Mouse (Mus musculus) forebrain, embryonic 11.5 days (tissue): Measurements from ENCODE around the gene Fbf1. TPM values are rescaled to one million over a fixed set of nuclear protein-coding genes. Genes with fewer than 3 reads are reported as not detected.
"Not testable (repeated sequence)": the region's sequence is repeated elsewhere in the genome, so short reads cannot be mapped to it uniquely, and the experiment has no call there.

Experiments used
- ATAC-seq: fragments of 200-750 bp; cut with Nextera tagmentation; replicated peaks from 2 replicates; pipeline ENCODE4 v1.8.0; 2017; ENCODE audit warnings: moderate TSS enrichment; ENCODE audit not compliant: low FRiP score
- DNase-seq: peaks from one replicate; pipeline ENCODE4 v3.0.0-alpha.2; 2017; ENCODE audit warnings: low spot score
- H3K27ac ChIP-seq: fragments of 300-500 bp; sonication (generic); 2 replicates; pipeline ENCODE4 v1.5.1; 2014; ENCODE audit warnings: low read depth, low read length
- H3K27me3 ChIP-seq: fragments of 300-500 bp; sonication (generic); 2 replicates; pipeline ENCODE4 v1.6.1; 2014; ENCODE audit warnings: mild to moderate bottlenecking, low read length, mixed read lengths; ENCODE audit not compliant: control insufficient read depth, insufficient read depth
- H3K36me3 ChIP-seq: fragments of 300-500 bp; sonication (generic); 2 replicates; pipeline ENCODE4 v1.6.1; 2014; ENCODE audit warnings: mild to moderate bottlenecking, low read length, moderate library complexity, mixed read lengths; ENCODE audit not compliant: control insufficient read depth, insufficient read depth
- H3K4me1 ChIP-seq: fragments of 300-500 bp; sonication (generic); replicated peaks from 2 replicates; pipeline ENCODE4 v1.6.1; 2014; ENCODE audit warnings: low read length, mixed read lengths; ENCODE audit not compliant: control insufficient read depth, insufficient read depth
- H3K4me2 ChIP-seq: fragments of 300-500 bp; sonication (generic); 2 replicates; pipeline ENCODE4 v1.6.1; 2014; ENCODE audit warnings: low read depth, mild to moderate bottlenecking, low read length, moderate library complexity, mixed read lengths; ENCODE audit not compliant: severe bottlenecking
- H3K4me3 ChIP-seq: fragments of 300-500 bp; sonication (generic); 2 replicates; pipeline ENCODE4 v1.5.1; 2014; ENCODE audit warnings: low read depth, low read length
- H3K9ac ChIP-seq: fragments of 300-500 bp; sonication (generic); 2 replicates; pipeline ENCODE4 v1.6.1; 2014; ENCODE audit warnings: low read length
- H3K9me3 ChIP-seq: fragments of 300-500 bp; sonication (generic); 2 replicates; pipeline ENCODE4 v1.6.1; 2016; ENCODE audit warnings: low read length, mixed read lengths; ENCODE audit not compliant: control insufficient read depth
- WGBS: fragments of 180-500 bp; shearing (Covaris S2); extraction: QIAGEN DNeasy Blood & Tissue Kit; methylation state at CpG from one replicate; pipeline ENCODE4 v1.1.7; 2014; 5-methylcytosine and 5-hydroxymethylcytosine counted together
- polyA plus RNA-seq: library from polyadenylated mRNA; unstranded; fragments of >200 nt; fragmentation: Nextera tagmentation; extraction: Ambion mirVana; gene quantifications from 2 replicates; pipeline ENCODE4 v1.2.1, GENCODE M21; 2014

Gene Fbf1
- polyA plus RNA-seq, 1 experiment from 2014 or later: 60.3 TPM

DNA sequence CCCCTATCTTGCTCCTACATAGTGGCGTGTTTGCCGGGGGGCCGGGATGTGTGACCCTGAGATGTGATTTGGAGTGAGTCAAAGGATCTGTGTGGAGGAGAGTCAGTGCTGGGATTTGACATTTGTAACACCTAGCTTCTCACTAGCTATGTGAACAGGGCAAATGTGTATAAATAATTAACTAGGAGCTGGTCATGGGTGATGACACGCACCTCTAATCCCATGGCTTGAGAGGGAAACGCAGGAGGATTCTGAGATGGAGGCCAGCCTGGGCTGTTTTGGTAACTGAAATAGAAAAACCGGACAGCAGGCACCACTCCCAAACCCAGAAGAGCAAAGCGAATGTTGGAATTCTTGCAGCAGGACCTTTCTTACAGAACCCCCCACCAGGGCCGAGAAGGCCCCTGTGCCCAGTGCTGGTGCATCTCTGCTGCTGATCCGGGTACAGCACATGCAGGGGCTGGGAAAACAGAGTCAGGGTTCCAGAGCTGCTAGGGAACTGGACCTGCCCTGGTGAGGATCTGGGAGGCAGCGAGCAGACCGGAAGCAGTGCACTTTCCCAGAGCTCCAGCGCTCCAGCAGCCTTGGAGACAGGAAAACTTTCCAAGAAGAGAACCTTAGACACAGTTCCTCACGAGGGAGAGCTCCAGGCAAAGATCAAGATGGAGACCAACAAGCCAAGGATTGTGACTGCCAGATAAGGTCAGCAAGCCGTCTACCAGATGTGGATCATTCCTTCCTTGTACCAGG lies 69.1 kb downstream of the Fbf1 start:
- Histone ChIP-seq H3K36me3 (no peaks in the 10 kb centered on the region), H3K9me3 (no peaks in the 10 kb centered on the region), H3K4me2 (no peak overlapping the region), H3K27ac (no peak overlapping the region), H3K9ac (no peak overlapping the region), H3K27me3 (no peaks in the 10 kb centered on the region), H3K4me3 (no peak overlapping the region), H3K4me1 (peaks cover 13% of the 10 kb centered on the region)
- WGBS: 78% methylated on average over 14 of the region's 14 CpGs
- ATAC-seq (no peak), DNase-seq (no peak)

DNA sequence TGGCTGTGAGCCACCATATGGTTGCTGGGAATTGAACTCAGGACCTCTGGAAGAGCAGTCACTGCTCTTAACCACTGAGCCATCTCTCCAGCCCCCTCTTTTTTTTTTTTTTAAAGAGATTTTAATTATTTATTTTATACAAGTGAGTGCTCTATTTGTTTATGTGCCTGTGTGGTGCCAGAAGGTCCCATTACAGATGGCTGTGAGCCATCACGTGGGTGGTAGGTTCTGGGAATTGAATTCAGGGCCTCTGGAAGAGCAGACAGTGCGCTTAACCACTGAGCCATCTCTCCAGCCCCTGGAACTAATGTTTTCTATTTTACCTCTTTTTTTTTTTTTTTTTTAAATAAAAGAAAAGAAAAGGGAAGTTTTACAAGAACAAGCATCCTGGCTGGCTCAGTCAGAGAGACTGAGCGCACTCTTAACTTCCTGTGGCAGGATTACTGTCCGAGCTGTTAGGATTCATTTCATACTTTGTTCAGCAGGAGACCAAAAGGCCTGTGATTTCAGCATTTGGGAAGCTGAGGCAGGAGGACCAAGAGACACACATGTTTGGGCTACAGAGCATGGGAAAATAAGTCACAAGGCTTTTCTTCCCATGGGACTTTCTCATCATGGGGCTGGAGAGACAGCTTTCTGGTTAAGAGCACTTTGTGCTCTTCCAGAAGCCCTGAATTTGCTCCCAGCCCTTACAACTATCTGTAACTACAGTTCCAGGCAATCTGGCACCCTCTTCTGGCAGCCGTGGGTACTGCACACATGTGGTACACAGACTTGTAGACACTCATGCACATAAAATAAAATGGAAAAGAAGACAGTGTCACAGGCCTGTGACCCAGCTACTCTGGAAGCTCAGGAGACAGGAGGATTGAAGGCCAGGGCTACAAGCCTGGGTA lies 71.5 kb downstream of the Fbf1 start:
- H3K27ac ChIP-seq: no peak overlapping the region
- 90% methylated on average over 5 of the region's 5 CpGs for WGBS

DNA sequence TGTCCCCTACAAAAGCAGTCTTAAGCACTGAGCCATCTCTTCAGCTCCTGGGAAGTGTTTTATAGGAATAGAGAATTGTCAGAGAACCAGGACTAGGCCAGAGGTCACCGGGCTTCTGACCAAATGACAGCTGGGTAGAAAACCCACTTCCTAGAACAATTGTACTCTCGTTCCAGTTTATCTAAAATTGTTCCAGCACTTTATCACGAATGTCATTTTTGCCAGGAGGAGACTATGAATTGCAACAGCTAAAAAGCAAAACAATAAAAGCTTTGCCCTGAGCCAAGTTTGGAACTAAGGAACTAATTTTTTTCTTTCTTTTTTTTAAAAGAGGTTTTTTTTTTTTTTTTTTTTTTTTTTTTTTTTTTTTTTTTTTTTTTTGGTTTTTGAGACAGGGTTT lies 72.4 kb downstream of the Fbf1 start:
- Histone ChIP-seq H3K4me3 (no peak overlapping the region), H3K4me2 (no peak overlapping the region), H3K27me3 (no peaks in the 10 kb centered on the region), H3K4me1 (no peaks in the 10 kb centered on the region), H3K27ac (no peak overlapping the region), H3K9me3 (no peaks in the 10 kb centered on the region), H3K9ac (no peak overlapping the region), H3K36me3 (no peaks in the 10 kb centered on the region)
- DNase-seq: no peak
- 87% methylated on average over 3 of the region's 3 CpGs for WGBS
- ATAC-seq: no peak

More for the DNA sequence above, 71.5 kb downstream of the Fbf1 start:
- ATAC-seq: no peak
- H3K27me3 ChIP-seq: no peaks in the 10 kb centered on the region
- H3K36me3 ChIP-seq: no peaks in the 10 kb centered on the region
- H3K4me2 ChIP-seq: no peak overlapping the region
- H3K4me3 ChIP-seq: no peak overlapping the region
- H3K4me1 ChIP-seq: peaks cover under 1% of the 10 kb centered on the region; the same call in 1 of the 2 replicates
- H3K9me3 ChIP-seq: no peaks in the 10 kb centered on the region
- DNase-seq: peak; percentile 68
- H3K9ac ChIP-seq: no peak overlapping the region

DNA sequence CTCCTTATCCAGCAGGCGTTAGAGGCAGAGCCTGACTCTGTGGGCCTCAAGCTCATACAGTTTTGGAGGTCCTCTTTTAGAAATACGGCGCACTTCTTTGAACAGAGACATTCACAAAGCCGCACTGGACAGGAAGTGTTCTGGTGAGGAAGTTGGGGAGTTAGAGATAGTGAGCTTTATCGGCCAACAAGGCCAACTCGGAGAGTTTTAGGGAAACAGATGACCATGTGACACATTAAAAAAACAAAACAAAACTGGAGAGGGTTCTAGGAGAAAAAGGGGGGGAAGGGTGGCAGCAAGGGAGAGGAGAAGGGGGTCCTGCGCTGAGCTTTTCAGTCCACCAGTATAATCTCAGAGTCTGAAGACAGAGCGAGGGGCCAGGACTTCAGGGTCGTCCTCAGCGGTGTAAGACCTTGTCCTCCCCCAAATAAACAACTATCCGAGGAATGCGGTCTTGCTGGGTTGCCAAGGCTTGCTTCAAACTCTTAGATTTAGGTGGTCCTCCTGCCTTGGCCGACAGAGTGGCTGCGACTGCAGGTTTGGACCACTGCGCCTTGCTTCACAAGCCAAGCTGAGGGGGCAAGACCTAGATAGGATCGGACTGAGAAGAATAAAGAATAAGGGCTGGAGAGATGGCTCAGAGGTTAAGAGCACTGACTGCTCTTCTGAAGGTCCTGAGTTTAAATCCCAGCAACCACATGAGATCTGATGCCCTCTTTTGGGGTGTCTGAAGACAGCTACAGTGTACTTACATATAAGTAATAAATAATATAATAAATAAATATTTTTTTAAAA lies 74.0 kb downstream of the Fbf1 start:
- no peaks in the 10 kb centered on the region for H3K36me3 ChIP-seq
- 72% methylated on average over 16 of the region's 16 CpGs for WGBS
- no peak for ATAC-seq
- no peak for DNase-seq
- no peak overlapping the region for H3K4me3 ChIP-seq
- H3K9ac ChIP-seq: no peak overlapping the region
- no peak overlapping the region for H3K4me2 ChIP-seq
- H3K4me1 ChIP-seq: no peaks in the 10 kb centered on the region
- no peak overlapping the region for H3K27ac ChIP-seq
- no peaks in the 10 kb centered on the region for H3K9me3 ChIP-seq
- no peaks in the 10 kb centered on the region for H3K27me3 ChIP-seq

DNA sequence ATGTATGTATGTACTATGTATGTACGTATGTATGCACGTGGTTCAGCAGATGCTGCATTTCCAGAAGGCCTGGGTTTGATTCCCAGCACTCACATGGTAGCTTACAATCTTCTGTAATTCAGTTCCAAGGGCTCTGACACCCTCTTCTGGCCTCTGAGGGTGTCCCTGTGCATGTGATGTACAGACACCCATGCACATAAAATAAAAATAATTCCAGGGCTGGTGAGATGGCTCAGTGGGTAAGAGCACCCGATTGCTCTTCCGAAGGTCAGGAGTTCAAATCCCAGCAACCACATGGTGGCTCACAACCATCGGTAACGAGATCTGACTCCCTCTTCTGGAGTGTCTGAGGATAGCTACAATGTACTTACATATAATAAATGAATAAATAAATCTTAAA lies 75.0 kb downstream of the Fbf1 start:
- not testable (repeated sequence) for DNase-seq, H3K27ac ChIP-seq, ATAC-seq, H3K9ac ChIP-seq, H3K4me2 ChIP-seq, H3K4me3 ChIP-seq, H3K4me1 ChIP-seq, H3K9me3 ChIP-seq, H3K36me3 ChIP-seq, H3K27me3 ChIP-seq
- 94% methylated on average over 6 of the region's 6 CpGs for WGBS

Other genes with a start within 250 kb of the Fbf1 start
- gene Sap30bp, start 234.9 kb downstream of the Fbf1 start, polyA plus RNA-seq: 55.2 and 56.3 TPM in 2 replicates
- 28.3 and 35.6 TPM in 2 replicates for gene Recql5, start 234.7 kb downstream of the Fbf1 start, polyA plus RNA-seq
- 0.57 and 0.72 TPM in 2 replicates for gene Itgb4, start 193.5 kb downstream of the Fbf1 start, polyA plus RNA-seq
- 142 and 151 TPM in 2 replicates for gene Galk1, start 155.4 kb downstream of the Fbf1 start, polyA plus RNA-seq
- 1,836 and 1,931 TPM in 2 replicates for gene H3f3b, start 140.2 kb downstream of the Fbf1 start, polyA plus RNA-seq
- 40.7 and 48.5 TPM in 2 replicates for gene Unk, start 137.8 kb downstream of the Fbf1 start, polyA plus RNA-seq
- gene Unc13d, start 90.2 kb downstream of the Fbf1 start, polyA plus RNA-seq: 1.6 and 2.2 TPM in 2 replicates
- 100.0 and 111 TPM in 2 replicates for gene Wbp2, start 81.2 kb downstream of the Fbf1 start, polyA plus RNA-seq
- gene Trim47, start 41.0 kb downstream of the Fbf1 start, polyA plus RNA-seq: 3.4 and 3.8 TPM in 2 replicates
- 1.8 and 1.9 TPM in 2 replicates for gene Trim65, start 37.0 kb downstream of the Fbf1 start, polyA plus RNA-seq
- gene Mrpl38, start 29.3 kb downstream of the Fbf1 start, polyA plus RNA-seq: 98.0 and 109 TPM in 2 replicates
- gene Ten1, start 30.7 kb upstream of the Fbf1 start, polyA plus RNA-seq: 48.5 and 55.4 TPM in 2 replicates
- 28.0 and 30.2 TPM in 2 replicates for gene Acox1, start 30.9 kb upstream of the Fbf1 start, polyA plus RNA-seq
- 0.61 and 0.80 TPM in 2 replicates for gene Evpl, start 69.9 kb upstream of the Fbf1 start, polyA plus RNA-seq
- 81.2 and 83.6 TPM in 2 replicates for gene Srp68, start 106.1 kb upstream of the Fbf1 start, polyA plus RNA-seq
- 0.27 TPM in 1 of 2 replicates, not detected in the other for gene Galr2, start 112.8 kb upstream of the Fbf1 start, polyA plus RNA-seq
- gene Exoc7, start 139.1 kb upstream of the Fbf1 start, polyA plus RNA-seq: 67.8 and 71.1 TPM in 2 replicates
- 5.3 and 6.8 TPM in 2 replicates for gene Foxj1, start 167.2 kb upstream of the Fbf1 start, polyA plus RNA-seq
- 25.0 and 26.1 TPM in 2 replicates for gene Rnf157, start 244.9 kb upstream of the Fbf1 start, polyA plus RNA-seq